9 mouse cellular contexts compared by ENCODE assay signal in genomic region chr17:45807452-45807851, GRCm38 (mm10).
DNase-seq lines count a peak whose midpoint lies in the region; ATAC-seq and TF ChIP-seq lines count a peak whose summit lies in the region.
"Had no signal": no experiment of that assay in that cellular context is flagged by ENCODE, and none has a peak within 500 bp of the region (broad histone marks: within the 10 kb centered on the region; RNA-seq: fewer than 3 reads in every experiment).

No protein-coding gene starts in this region.

- no peak for TF ChIP-seq CTCF in hindbrain, postnatal 0 days (IDR thresholded peaks at IDR 0.05; ENCODE audit: low read depth)

- no peak overlapping the region for H3K4me2 ChIP-seq in hindbrain, postnatal 0 days (ENCODE audit: low read depth, low read length)
- H3K4me2 ChIP-seq in neural tube, embryonic 13.5 days: no peak overlapping the region
- H3K4me2 ChIP-seq: liver, embryonic 13.5 days had no signal

- H3K27me3 ChIP-seq in hindbrain, postnatal 0 days (ENCODE audit: insufficient read depth, low read length): peaks cover 5% of the 10 kb centered on the region; the same call in 1 of the 2 replicates
- H3K27me3 ChIP-seq in neural tube, embryonic 13.5 days: peaks cover 27% of the 10 kb centered on the region

- no peak overlapping the region for H3K4me3 ChIP-seq in hindbrain, postnatal 0 days (ENCODE audit: low read length)
- H3K4me3 ChIP-seq in neural tube, embryonic 13.5 days: no peak overlapping the region
- H3K4me3 ChIP-seq: liver, embryonic 13.5 days had no signal

- H3K36me3 ChIP-seq in hindbrain, postnatal 0 days (ENCODE audit: insufficient read depth, low read length): no peaks in the 10 kb centered on the region
- H3K36me3 ChIP-seq in neural tube, embryonic 13.5 days: no peaks in the 10 kb centered on the region
- H3K36me3 ChIP-seq: liver, embryonic 13.5 days had no signal

- H3K4me1 ChIP-seq in hindbrain, postnatal 0 days (ENCODE audit: insufficient read depth, low read length): no peaks in the 10 kb centered on the region; the same call in 1 of the 2 replicates
- H3K4me1 ChIP-seq in neural tube, embryonic 13.5 days (replicated peaks): peaks cover 35% of the 10 kb centered on the region

- peak; percentile 54 to 58 for DNase-seq in layer of hippocampus, postnatal 10 days (ENCODE audit: low spot score in 2 of 2)
- no peak for DNase-seq in layer of hippocampus, adult 18-20 months (ENCODE audit: low spot score in 2 of 2)
- DNase-seq in brain, embryonic 18.5 days (ENCODE audit: low read depth, low spot score): peak; percentile 24
- DNase-seq in hindbrain, postnatal 0 days (ENCODE audit: low spot score): peak; percentile 50
- no peak for DNase-seq in adrenal gland, postnatal 10 days
- DNase-seq in urinary bladder, postnatal 4 days (ENCODE audit: low spot score in 2 of 2): no peak
- DNase-seq in adrenal gland, adult 18-20 months (ENCODE audit: low spot score in 2 of 2): no peak
- DNase-seq: liver, embryonic 13.5 days had no signal

- peak; percentile 50; the same call in 1 of the 2 replicates for ATAC-seq in hindbrain, postnatal 0 days
- peak; percentile 51 for ATAC-seq in neural tube, embryonic 13.5 days (ENCODE audit: low read depth)

- no peak overlapping the region for H3K27ac ChIP-seq in hindbrain, postnatal 0 days
- H3K27ac ChIP-seq in neural tube, embryonic 13.5 days (replicated peaks): no peak overlapping the region
- H3K27ac ChIP-seq: liver, embryonic 13.5 days had no signal

- WGBS in hindbrain, postnatal 0 days: 44% methylated on average over 13 of the region's 13 CpGs
- WGBS in neural tube, embryonic 13.5 days: 33% methylated on average over 10 of the region's 13 CpGs

- no peaks in the 10 kb centered on the region for H3K9me3 ChIP-seq in hindbrain, postnatal 0 days (ENCODE audit: low read length)
- H3K9me3 ChIP-seq in neural tube, embryonic 13.5 days: no peaks in the 10 kb centered on the region
- H3K9me3 ChIP-seq: liver, embryonic 13.5 days had no signal

- no peak overlapping the region for H3K9ac ChIP-seq in hindbrain, postnatal 0 days (replicated peaks; ENCODE audit: low read length)
- H3K9ac ChIP-seq in neural tube, embryonic 13.5 days: no peak overlapping the region
- H3K9ac ChIP-seq: liver, embryonic 13.5 days had no signal

Comparison
In these comparisons a context has a peak if more than half of its experiments do, and no peak if none do; other contexts are left out.
1. DNase-seq: peak in layer of hippocampus, postnatal 10 days (2 of 2), brain, embryonic 18.5 days (single experiment) and hindbrain, postnatal 0 days (single experiment); none in layer of hippocampus, adult 18-20 months (0 of 2), adrenal gland, postnatal 10 days (single experiment), urinary bladder, postnatal 4 days (0 of 2) and adrenal gland, adult 18-20 months (0 of 2).